Mouse (Mus musculus) induced T-regulatory cell, adult 2 months (primary cell): ENCODE measurements at regions not wholly inside any gene's neighbourhood (a gene's known extent, or its start where the extent isn't known, plus 50 kb on each side); places are given as distances from the start of the nearest gene placed in this dataset.

ENCODE experiments used
- DNase-seq: peaks from one replicate; pipeline ENCODE4 v3.0.0-alpha.2; 2012; ENCODE audit warnings: low read depth

DNA sequence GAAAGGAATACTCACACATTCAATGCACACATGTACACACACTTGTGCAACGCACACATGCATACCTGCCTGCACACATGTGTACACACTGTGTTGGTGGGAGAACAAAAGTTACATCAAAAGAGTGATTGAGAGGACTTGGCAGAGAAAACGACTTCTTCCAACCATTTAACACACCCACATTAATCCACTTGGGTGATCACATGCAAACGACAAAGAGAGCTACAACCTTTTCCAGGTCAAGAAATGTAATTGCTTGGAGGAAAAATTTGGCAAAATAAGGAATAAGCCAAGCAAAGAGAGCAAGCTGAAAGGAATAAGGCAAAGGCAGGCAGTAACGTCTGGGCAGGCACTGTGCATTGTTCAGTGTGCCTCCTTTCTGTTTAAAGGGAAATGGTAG, 67.3 kb downstream of the C1d start:
- no peak for DNase-seq

DNA sequence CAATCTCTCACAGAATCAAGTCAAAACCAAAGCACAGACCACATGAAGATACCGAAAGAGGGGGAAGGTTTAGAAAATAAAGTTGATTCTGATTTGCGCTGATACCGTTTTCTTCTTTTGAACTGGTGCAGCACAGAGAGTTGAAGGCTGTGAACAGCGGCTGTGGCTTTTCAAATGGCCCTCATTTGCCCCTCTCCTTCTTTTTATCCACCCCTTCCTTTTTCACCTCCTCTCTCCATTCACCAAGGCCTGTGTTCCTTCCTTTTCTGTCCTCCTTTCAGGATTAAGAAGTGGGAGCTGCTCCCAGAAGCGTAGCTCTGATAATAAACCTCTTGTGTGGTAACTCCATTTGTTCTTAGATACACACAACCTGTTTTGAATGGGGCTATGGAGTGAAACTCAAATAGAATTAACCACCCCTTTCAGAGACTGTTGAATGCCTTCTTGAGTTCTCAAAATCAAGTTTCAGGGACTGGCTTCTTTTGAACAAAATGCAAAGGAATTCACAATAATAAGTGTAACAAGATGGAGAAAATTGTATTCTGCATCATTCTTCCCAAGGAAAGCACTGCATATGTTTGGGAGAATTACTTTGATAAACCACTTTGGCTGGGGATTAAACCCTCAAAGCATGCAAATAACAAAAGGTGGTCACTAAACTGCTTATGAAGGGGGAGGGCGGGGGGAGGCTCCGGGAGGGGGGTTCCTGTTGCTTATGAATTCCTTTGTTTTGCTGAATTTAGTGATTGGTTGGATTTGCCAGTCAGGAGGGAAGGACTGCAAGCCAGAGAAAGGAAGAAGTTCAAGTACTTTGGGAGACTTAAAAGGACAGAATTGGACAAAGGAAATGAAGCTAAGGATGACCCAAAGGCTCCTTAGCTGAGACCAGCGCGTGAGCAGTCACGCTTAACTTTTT, 68.6 kb downstream of the C1d start:
- DNase-seq: no peak

DNA sequence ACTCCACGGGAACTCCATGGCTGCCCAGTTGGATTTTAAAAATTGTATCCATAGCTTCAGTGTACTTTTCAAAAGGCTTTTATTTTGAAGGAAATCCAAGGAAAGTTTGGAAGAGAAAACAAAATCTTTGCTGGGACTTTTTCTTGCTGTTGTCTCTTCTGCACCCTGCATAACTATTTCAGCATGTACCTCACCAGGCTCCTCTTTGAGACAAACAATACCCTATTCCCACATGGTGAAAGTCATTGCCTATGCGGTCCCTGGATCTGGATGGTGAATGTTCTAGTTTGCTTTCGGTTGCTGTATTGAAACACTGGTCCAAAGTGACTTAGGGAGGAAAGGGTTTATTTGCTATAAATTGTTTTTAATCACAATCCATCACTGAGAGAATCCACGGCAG, 69.3 kb downstream of the C1d start:
- DNase-seq: no peak

DNA sequence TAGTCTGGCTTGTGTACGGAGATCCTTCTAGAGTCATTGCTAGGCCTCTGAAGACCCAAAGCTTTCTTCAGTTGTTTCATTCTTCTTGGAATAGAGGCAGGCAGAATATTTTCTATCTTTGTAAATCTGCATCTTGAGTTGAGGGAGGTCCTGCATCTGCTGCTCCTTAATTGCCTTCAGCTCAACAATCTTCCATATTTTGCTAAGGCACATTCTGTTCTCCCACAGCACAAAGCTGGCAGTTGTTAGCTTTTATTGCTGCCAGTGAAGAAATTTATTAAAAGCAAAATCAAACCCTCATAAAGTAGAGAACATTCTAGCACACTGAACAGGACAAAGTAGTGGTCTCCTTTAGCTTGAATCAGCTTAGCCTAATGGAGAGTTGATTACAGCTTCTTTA, 94.1 kb downstream of the C1d start:
- DNase-seq: no peak

DNA sequence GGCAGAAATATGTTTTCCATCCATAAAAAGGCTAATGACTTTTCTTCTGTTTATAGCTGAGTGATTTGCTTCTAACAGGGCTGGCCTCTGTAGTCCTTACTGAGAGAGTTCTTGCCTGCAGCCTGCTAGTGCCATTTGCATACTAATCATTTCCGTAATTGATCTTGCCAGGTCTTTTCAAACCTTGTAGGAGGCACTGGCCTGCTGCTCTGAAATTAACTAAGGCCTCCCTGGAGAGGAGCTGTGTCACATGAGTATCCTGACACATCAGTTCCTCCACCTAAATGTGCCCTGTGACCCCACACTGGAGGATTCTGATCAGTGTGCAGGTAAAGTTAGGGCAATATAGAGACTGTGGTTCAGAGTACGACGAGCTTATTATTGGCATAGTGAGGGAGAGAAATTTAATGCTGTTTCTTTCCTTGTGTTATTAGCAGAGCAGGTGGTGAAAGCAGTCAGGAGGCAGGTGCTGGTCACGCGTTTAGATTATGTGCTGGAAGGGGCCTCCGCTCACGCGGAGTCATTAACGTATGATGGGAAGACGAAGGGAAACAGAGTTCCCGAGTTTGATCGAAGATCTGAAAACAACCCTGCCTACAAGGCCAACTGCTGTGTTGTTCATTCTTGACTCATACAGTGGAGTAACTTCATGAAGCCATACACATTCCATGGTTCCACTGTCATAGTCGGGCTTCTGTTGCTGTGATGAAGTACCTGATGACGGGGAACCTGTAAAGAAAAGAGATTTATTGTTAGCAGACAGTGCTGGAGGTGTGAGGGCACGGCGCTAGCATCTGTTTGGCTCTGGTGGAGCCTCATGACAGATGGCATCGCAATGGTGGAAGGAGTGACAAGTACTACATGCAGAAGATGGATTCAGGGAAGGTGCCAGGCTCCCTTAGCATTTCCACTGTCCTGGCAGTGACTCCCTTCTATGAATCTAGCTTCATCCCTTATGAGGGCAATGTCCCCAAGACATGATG, 95.1 kb downstream of the C1d start:
- no peak for DNase-seq

DNA sequence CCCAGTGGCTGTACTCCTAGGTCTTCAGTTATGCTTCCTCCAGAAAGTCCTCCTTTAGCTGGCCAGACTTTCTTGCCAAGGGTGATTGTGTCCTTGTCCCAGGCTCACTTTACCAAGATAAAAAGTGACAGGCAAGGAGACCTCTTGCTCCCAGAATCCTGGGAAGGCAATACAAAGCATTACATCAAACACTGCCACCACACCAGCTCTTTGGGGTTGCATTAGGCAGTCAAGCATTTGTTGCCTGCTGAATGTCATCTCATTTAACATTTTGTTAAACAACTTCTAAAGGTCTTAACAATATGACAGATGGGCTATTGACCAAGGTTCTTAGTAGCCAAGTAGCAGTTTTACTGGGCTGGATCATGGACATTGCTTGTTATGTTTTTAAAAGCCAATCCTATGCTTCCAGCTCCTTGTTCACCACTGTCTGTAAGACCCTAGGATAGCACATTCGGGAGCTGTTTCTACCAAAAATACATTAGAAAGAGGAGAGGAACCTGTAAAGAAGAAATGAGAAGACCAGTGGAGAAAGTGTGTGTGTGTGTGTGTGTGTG, 102.4 kb downstream of the C1d start:
- no peak for DNase-seq

DNA sequence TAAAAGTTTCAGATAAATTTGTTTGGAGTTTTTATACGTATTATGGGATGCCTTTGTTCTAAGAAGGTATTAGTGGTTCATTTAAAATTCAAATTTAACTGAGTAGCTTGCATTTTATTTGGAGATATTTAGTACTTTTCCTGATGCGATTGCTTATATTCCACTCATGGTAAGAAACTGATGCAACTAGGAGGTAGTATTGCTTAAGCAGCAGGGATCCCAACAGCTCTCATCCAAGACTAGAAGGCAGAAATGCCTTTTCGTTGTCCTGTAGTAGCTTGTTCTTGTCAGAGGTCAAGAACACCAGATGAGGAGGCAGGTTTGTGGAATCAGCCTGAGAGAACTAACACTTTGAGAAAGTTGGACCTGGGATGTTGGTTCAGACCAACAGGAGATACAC, 120.5 kb downstream of the C1d start:
- no peak for DNase-seq

DNA sequence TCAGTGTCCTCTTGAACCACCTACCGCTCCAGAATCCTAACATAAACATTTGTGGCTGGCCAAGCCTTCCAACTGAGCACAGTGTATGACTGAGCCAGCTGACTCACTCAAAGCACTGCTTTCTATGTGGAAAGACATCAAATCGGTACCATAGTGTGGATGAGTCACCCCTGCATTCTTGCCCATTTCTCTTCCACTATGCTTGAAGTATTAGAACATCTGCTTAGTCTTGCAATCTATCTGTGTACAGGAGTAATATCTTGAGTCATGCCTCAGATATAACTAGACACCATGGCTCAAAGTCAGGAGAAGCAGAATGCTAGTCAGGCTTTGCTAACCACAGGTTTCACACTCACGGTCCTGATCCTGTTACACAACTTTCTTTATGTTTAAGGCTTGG, 129.4 kb downstream of the C1d start:
- no peak for DNase-seq

DNA sequence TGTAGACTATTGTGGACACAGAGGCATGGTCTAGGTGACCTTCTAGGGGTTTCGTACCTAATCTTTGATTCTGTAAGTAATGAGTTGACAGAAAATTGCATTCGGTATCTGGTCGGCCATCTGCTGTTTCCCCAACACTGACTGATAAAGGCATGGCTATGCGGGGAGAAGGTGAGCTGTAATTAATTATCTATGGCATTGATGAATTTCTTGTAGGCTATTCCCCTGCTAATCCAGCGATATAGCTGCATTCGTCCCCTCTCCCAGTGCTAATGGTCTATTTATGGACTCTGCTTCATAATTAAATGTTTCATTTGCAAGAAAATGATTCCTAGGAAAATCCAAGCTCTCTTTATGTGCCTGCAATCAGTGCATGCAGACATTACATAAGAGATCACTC, 136.5 kb downstream of the C1d start:
- DNase-seq: no peak

DNA sequence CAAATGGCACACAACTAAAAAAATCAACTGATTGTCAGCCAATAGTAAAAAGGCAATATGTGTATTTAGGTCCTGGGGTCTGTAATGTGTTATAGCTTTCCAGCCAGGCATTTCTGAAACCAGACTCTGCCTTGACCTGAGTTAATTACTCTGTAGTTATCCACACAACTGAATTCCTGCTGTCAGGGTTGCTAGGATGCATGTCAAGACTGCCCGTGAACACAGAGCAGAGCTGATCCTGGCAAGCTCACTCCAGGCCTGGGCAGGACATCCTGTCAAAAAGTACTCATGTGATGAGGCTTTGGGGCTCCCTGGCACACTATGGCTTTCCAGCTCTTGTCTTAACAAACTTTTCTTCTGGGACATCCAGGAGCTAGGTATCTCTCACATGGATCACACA, 157.2 kb downstream of the C1d start:
- no peak for DNase-seq

DNA sequence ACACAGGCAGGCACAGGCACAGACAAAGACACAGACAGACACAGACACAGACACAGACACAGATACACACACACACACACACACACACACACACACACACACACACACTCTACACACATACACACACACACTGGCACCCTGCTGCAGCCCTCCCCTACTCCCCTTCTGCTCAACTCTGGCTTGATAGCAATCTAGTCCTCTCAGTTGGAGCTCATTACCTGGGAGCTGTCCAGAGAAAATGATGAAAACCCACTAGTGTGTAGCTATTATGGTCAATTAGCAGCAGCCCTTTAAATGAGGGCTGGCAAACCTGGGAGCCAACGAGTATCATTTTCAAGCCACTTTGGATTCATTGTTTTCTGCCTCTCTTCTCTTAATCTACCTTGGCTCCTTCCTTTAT, 157.8 kb downstream of the C1d start:
- no peak for DNase-seq

DNA sequence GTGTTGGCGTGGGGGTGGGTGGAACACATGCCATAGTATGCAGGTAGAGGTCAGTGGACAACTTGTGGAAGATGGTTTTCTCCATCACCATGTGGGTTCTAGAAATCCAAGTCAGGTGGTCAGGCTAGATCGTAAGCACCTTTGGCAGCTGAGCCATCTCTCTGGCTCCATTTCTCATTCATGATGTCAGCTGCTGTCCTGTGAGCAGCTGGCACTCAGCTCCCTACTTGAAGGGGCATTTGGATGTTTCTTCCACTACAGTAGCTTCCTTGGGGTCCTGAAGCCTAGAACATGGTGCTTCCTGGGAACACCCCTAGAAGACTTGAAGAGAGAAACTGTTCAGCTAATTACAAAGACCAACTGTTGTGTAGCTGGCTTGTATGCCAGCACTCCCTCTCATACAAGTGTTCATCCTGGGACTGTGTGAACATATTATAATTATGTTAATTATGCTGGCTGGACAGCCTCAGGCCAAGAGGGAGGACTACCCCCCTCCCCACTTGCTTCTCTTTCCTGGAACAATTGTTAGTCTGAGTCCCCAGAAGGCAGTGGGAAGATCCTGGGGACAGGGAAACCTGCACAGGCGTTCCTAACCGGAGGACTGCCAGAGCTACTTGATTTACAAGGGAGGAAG, 160.4 kb downstream of the C1d start:
- no peak for DNase-seq

DNA sequence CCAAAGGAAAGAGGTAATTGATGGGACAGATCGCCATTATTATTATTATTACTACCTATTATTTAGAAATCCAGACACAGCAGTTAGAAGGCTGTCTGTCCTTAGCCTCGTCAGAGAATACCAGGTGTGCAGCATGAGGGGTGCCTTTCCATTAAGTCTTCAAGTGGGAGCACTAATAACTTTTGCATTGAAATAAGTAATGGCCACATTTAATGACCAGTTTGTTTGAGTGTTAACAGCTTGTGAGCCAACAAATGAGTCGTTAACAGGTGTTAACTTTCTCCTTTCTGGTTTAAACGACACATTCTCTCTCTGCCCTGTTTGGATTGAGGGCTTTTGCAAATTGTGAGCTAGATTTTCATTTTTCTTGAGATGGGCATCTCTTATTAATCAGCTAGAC, 184.8 kb downstream of the C1d start:
- no peak for DNase-seq

DNA sequence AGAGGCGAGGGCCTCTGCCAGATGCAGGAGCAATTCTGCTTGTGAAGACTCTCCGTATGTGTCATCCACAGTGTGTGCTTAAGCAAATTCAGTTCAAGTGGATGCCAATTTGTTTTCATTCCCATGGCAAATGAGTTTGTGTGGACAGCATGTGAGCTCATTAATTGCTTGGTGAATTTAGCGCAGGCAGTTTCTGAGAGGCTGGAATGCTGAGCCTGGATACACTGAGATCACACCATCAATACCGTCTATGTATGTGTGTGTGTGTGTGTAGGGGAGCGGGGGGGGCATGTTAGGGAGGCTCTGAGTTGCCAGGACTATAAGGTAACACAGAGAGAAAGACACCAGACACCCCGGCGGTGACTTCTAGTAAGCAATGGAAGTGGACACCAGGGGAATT, 191.9 kb downstream of the C1d start:
- no peak for DNase-seq

DNA sequence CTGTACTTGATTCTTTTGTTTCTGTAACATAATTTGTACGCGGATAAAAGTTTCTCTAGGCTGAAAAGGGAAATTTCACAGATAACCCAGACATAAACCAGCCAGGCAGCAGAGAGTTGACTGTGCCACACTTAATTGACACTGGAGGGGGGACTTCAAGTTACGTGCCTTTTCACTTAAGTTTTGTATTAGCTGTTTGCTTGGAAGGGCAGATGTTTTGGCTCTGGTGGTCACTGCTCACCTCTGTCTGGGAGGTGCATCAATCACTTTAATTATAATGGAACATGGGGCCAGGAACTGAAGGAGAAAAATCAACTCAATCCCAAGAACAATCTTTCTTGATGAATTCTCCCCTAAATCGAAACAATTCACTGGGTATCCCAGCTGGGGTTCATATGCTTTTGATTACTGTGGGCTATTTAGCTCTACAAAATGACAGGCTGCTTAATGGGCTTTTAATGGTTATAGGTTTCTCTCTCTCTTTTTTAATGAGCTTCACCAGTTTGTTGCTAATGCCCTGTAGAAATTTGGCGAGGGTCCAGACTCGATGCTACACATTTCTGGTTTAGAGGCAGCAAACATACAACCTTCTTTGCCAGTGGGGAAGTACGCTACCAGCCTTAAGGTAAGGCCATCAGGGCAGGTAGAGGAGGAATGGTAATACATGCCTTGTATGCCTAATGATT, 193.1 kb downstream of the C1d start:
- no peak for DNase-seq

DNA sequence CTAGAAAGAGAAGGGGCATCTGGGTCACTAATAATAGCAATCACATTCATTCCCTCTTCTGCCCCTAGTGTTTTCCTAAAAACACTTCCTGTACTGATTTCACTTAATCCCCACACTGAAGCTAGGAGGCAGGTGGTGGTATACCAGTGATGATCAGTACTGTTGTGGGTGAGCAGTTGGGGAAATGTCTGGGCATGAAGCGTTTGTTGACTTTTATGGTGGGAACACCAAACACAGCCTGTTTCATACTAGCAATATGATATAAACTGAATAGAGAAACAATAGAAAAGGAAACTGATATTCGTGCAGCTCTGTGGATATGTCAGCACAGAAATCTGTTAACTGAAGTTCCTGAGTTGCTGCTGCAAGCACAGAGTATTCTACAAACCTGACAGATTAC, 194.1 kb downstream of the C1d start:
- no peak for DNase-seq

DNA sequence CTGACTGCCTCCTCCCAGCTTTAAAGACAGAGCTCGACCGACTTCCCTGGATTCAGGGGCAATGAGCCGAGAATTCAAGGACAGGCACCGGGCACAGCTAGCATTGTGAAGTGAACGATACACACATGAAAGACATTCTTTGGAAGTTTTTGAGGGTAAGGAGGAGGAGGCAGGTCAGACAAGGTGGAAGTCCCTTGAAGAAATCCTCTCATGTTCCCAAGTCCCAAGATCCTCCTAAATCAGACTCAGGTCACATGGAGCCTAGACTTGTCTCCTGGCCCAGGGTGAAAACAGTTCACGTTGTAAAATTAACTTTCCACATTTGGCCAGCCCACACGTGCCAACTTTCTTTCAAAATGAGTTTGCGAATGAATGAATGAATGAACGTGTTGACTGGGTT, 196.2 kb downstream of the C1d start:
- DNase-seq: no peak

DNA sequence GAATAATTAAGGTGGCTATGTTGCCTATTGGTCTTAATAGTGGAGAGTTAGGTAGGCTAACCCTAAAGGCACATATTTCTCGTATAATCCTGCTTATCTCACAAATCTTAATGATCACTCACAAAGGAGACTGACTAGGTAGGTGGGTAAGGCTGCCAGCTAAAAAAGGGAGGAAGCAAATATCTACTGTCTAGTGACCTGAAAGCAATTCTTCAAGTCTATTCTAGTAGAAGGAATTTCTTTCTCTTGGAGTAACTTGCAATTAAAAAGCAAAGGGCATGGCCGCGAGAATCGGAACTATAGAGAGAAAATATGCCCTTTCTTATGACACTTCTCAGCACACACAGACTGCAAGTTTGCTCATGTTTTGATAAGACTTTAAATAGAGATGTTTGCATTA, 201.6 kb downstream of the C1d start:
- DNase-seq: no peak

DNA sequence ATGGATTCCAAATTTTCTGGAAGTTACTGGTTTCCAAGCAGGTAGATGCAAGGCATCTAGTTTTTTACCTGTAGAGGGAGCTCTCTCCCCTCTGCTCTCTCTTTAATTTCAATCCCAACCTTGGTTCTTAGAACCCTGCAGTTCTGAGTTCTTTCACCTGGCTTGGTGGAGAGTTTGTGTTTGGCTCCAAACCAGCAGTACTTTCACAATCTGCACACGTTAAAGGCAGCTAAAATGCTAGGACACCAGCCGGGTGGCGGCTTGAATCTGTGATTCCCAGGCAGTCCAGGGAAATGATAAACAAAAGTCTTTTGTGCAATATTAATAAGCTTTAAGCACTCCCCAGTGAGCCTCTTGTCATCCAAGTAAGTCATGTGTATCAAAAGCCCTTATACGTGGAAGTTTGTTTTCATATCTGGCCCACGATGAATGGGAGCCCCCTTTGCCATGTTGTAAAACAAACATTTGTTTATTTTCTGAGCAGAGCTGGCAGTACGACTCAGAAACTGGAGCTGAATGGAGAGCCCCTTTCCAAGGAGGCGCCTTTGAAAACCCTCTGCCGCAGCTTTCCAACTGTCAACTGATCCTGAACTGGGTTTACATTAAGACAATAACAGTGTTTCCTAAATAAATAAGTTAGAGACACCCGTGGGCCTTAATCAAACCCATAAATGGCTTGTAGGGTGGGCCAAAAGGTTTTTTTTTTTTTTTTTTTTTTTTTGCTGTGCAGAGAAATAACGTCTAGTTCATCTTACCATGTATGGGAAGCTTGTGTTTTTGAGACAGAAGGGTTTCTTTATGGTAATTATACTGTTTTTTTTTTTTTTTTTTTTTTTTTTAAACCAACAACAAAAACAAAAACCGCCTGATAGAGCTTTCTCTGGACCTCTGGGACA, 202.9 kb downstream of the C1d start:
- peak; percentile 2 for DNase-seq

DNA sequence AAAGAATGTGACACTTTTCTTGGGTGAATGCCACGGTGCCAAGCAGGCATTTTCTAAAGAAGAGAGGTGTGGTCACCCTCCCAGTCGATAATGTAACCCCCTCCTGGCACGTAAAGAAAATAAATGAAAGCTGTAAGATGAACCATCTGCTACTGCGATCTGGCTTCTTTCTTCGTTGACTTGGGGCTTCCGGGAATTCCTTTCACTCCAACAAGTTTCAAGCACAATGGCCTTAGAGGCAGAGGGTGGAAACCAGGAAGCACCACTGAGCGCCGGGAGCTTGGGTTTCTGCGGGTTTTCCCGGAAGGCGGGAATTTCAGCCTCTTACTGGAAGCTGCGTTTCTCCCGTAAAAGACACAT, 203.5 kb downstream of the C1d start:
- DNase-seq: no peak

DNA sequence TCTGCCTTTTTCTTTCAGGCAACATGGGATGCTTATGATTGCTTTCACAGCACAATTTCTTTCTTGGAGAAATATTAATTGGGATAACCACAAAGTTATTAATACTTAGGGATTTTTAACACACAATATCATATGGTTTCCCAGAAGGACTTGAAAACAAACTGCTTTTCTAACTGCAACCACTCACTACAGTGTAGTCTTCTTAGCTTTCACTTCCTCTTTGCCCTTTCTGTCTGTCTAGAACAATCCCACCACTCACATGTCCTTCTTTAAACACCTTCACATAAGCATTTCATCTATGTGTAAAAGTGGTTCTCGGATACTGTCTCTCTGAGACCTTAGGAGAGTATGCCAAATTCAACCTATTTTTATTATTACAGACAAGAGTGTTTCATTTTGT, 204.3 kb downstream of the C1d start:
- no peak for DNase-seq
